Mouse (Mus musculus) liver, embryonic 14.5 days (tissue): ENCODE data around the gene Tuba4a. TPM values are rescaled to one million over a fixed set of nuclear protein-coding genes. Genes with fewer than 3 reads are reported as not detected.

ENCODE experiments used
- ATAC-seq: fragments of 200-750 bp; cut with Nextera tagmentation; 2 replicates; pipeline ENCODE4 v1.8.0; 2017; ENCODE audit warnings: moderate number of reproducible peaks, mild to moderate bottlenecking, moderate library complexity; ENCODE audit not compliant: insufficient read depth
- DNase-seq, 3 experiments: peaks; one replicate each; pipeline ENCODE4 v3.0.0-alpha.2; 2012 to 2013; ENCODE audit warnings: low read depth in 3 of 3, low spot score in 3 of 3
- H3K27ac ChIP-seq: fragments of 300-500 bp; sonication (generic); 2 replicates; pipeline ENCODE4 v1.5.1; 2014; ENCODE audit warnings: moderate library complexity, mild to moderate bottlenecking, control low read depth, inconsistent platforms
- H3K27me3 ChIP-seq: fragments of 300-500 bp; sonication (generic); 2 replicates; pipeline ENCODE4 v1.6.1; 2014; ENCODE audit warnings: mild to moderate bottlenecking, low read length, moderate library complexity; ENCODE audit not compliant: control insufficient read depth, insufficient read depth
- H3K36me3 ChIP-seq: fragments of 300-500 bp; sonication (generic); replicated peaks from 2 replicates; pipeline ENCODE4 v1.6.1; 2014; ENCODE audit warnings: low read depth; ENCODE audit not compliant: control insufficient read depth, insufficient read depth
- H3K4me1 ChIP-seq, 2 experiments: fragments of 200-500 bp in 1 of 2; fragments of 300-500 bp in 1 of 2; sonication (generic) in 1 of 2; replicated peaks; 2 replicates each; pipeline ENCODE4 v1.6.1; 2012 to 2014; ENCODE audit warnings: antibody characterized with exemption in 1 of 2, inconsistent platforms in 1 of 2, low read length in 1 of 2; ENCODE audit not compliant: control insufficient read depth in 2 of 2, insufficient read depth in 2 of 2
- H3K4me2 ChIP-seq: fragments of 300-500 bp; sonication (generic); 2 replicates; pipeline ENCODE4 v1.6.1; 2014; ENCODE audit warnings: low read depth, mild to moderate bottlenecking, control low read depth, moderate library complexity
- H3K4me3 ChIP-seq, 2 experiments: fragments of 200-500 bp in 1 of 2; fragments of 300-500 bp in 1 of 2; sonication (generic) in 1 of 2; 2 replicates each; pipeline ENCODE4 v1.5.1; 2012 to 2014; ENCODE audit warnings: low read depth in 2 of 2, low read length in 2 of 2, mild to moderate bottlenecking in 2 of 2, control low read depth in 1 of 2, inconsistent platforms in 1 of 2, moderate library complexity in 1 of 2; ENCODE audit not compliant: insufficient read depth in 1 of 2
- H3K9ac ChIP-seq: fragments of 300-500 bp; sonication (generic); replicated peaks from 2 replicates; pipeline ENCODE4 v1.6.1; 2014; ENCODE audit warnings: mild to moderate bottlenecking, control low read depth, moderate library complexity
- H3K9me3 ChIP-seq: fragments of 300-500 bp; sonication (generic); 2 replicates; pipeline ENCODE4 v1.6.1; 2016; ENCODE audit warnings: low read length, mixed read lengths; ENCODE audit not compliant: control insufficient read depth
- CTCF ChIP-seq: IDR thresholded peaks from 2 replicates; pipeline ENCODE4 v1.5.1; 2016; ENCODE audit warnings: antibody characterized with exemption, low read depth, control low read depth
- EP300 ChIP-seq: IDR thresholded peaks from 2 replicates; pipeline ENCODE4 v1.6.1; 2016; ENCODE audit warnings: antibody characterized with exemption, low read depth
- WGBS: fragments of 180-500 bp; shearing (Covaris S2); extraction: QIAGEN DNeasy Blood & Tissue Kit; methylation state at CpG from one replicate; pipeline ENCODE4 v1.1.7; 2014; ENCODE audit not compliant: insufficient replicate concordance; 5-methylcytosine and 5-hydroxymethylcytosine counted together
- polyA plus RNA-seq, 2 experiments: library from polyadenylated mRNA; depleted of rRNA in 1 of 2; stranded (reverse) in 1 of 2; unstranded in 1 of 2; fragments of >200 nt; fragmentation: Nextera tagmentation in 1 of 2; extraction: Ambion mirVana in 1 of 2; gene quantifications; 2 replicates each; pipeline versions ENCODE4 v1.2.1 to v1.2.3; 2012 to 2014

Tuba4a gene
- 155 and 168 TPM in 2 replicates for polyA plus RNA-seq (2012; rRNA removed)
- 346 and 362 TPM in 2 replicates for polyA plus RNA-seq (2014; fragmentation: Nextera tagmentation; extraction: Ambion mirVana)

- H3K27me3 ChIP-seq = peaks cover 15% of the 10 kb centered on the region
- peaks cover 29% of the 10 kb centered on the region for H3K36me3 ChIP-seq
- no peak; the same call in 1 of the 2 replicates for TF ChIP-seq CTCF
- no peak for TF ChIP-seq EP300
- H3K4me2 ChIP-seq = peak within 1 kb of the TSS; percentile 75
- DNase-seq (no peak), ATAC-seq (peak; percentile 5)
- 4% methylated on average over 34 of the region's 34 CpGs for WGBS
- no peaks in the 10 kb centered on the region for H3K9me3 ChIP-seq
- H3K4me1 ChIP-seq = peaks cover 28% of the 10 kb centered on the region in 2 experiments
- peak within 1 kb of the TSS; percentile 95 for H3K27ac ChIP-seq
- peak within 1 kb of the TSS; percentile 68 to 94 for H3K4me3 ChIP-seq
- peak within 1 kb of the TSS; percentile 90 for H3K9ac ChIP-seq
Measured at GRCm38 (mm10) chr1:75219531-75219930, at the start of gene Tuba4a. Tuba4a (minus strand) TSS chr1:75219865.

- H3K4me3 ChIP-seq = no peak within 1 kb of the TSS
- 10% methylated on average over 32 of the region's 32 CpGs for WGBS
- no peaks in the 10 kb centered on the region for H3K9me3 ChIP-seq
- peaks cover 28% of the 10 kb centered on the region for H3K27me3 ChIP-seq
- DNase-seq (no peak), ATAC-seq (no peak)
- H3K4me2 ChIP-seq = no peak within 1 kb of the TSS
- H3K27ac ChIP-seq = no peak within 1 kb of the TSS
- H3K36me3 ChIP-seq = no peaks in the 10 kb centered on the region
- no peak for TF ChIP-seq CTCF
- TF ChIP-seq EP300 = no peak
- no peak within 1 kb of the TSS for H3K9ac ChIP-seq
- no peaks in the 10 kb centered on the region for H3K4me1 ChIP-seq
Measured at GRCm38 (mm10) chr1:75264091-75264880, 44.6 kb upstream of the Tuba4a start, which contains the start of gene Ptprn. Ptprn (minus strand) TSS chr1:75264502.

GRCm38 (mm10) chr1:75262969-75263951, 43.6 kb upstream of the Tuba4a start:
- DNase-seq (peak; percentile 45 to 56 (median 53)), ATAC-seq (no peak)
- Histone ChIP-seq H3K27me3 (peaks cover 28% of the 10 kb centered on the region), H3K4me2 (no peak overlapping the region), H3K9ac (no peak overlapping the region), H3K9me3 (no peaks in the 10 kb centered on the region), H3K4me3 (no peak overlapping the region), H3K27ac (no peak overlapping the region), H3K36me3 (no peaks in the 10 kb centered on the region), H3K4me1 (no peaks in the 10 kb centered on the region)
- 2% methylated on average over 40 of the region's 40 CpGs for WGBS
- TF ChIP-seq EP300 = no peak

GRCm38 (mm10) chr1:75261278-75261677, 41.6 kb upstream of the Tuba4a start:
- Histone ChIP-seq H3K9me3 (no peaks in the 10 kb centered on the region), H3K27me3 (peaks cover 27% of the 10 kb centered on the region), H3K4me1 (no peaks in the 10 kb centered on the region), H3K4me3 (no peak overlapping the region), H3K9ac (no peak overlapping the region), H3K4me2 (no peak overlapping the region), H3K27ac (no peak overlapping the region), H3K36me3 (no peaks in the 10 kb centered on the region)
- no peak for ATAC-seq
- DNase-seq = no peak
- no peak for TF ChIP-seq CTCF
- TF ChIP-seq EP300 = no peak
